Mouse (Mus musculus) stomach, postnatal 0 days (tissue): ENCODE data around the gene Fam19a2.

Experiments
- CTCF ChIP-seq: IDR thresholded peaks from 2 replicates; pipeline ENCODE4 v1.5.1; 2016; ENCODE audit warnings: antibody characterized with exemption, low read depth, mild to moderate bottlenecking, moderate library complexity
- EP300 ChIP-seq: optimal IDR thresholded peaks from 2 replicates; pipeline ENCODE3; 2016; ENCODE audit warnings: antibody characterized with exemption

DNA sequence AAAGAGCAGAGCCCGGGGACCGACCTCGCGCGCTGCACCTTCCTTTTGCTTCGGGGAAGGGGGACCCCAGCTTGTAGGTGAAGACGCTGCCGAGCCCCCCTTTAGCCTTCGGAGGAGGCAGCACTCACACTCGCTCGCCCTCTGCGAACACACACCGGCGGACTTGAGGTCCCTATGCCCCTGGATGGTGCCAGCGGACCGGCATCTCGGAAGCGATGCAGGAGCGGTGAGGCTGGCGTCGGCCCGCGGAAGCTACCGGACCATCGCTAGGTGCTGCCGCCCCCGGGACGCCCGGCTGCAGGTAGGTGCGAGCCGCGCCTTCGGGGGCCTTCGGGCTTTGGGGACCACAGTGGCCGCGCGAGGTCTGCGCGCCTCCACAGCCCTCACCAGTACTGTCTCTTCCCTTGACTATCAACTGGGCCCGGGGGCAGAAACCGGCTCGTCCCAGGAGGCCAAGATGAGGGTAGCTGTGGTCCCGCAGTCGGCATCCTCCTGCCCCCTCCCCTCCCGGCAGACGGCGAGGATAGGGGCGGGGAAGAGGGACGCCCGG, 1.5 kb downstream of the Fam19a2 start:
- TF ChIP-seq CTCF (no peak), EP300 (no peak)
